Mouse (Mus musculus) heart, adult 2 months (tissue): ENCODE data around the gene Oas1g. TPM values are rescaled to one million over a fixed set of nuclear protein-coding genes. Genes with fewer than 3 reads are reported as not detected.

Source experiments
- DNase-seq, 2 experiments: peaks; one replicate each; pipeline ENCODE4 v3.0.0; 2021
- H3K27ac ChIP-seq: fragments of 200-600 bp; 2 replicates; pipeline ENCODE4 v1.8.1; 2022
- H3K27me3 ChIP-seq: fragments of 200-500 bp; 2 replicates; pipeline ENCODE4 v1.6.1; 2012; ENCODE audit warnings: mild to moderate bottlenecking, low read length, inconsistent platforms, mixed read lengths; ENCODE audit not compliant: control insufficient read depth, insufficient read depth
- H3K36me3 ChIP-seq: fragments of 200-500 bp; 2 replicates; pipeline ENCODE4 v1.6.1; 2012; ENCODE audit warnings: low read length, inconsistent platforms; ENCODE audit not compliant: control insufficient read depth, insufficient read depth
- H3K4me1 ChIP-seq: fragments of 200-500 bp; 2 replicates; pipeline ENCODE4 v1.6.1; 2011; ENCODE audit warnings: low read length; ENCODE audit not compliant: control insufficient read depth, insufficient read depth
- H3K4me3 ChIP-seq: fragments of 200-600 bp; 2 replicates; pipeline ENCODE4 v1.8.1; 2022
- H3K79me2 ChIP-seq: fragments of 200-500 bp; replicated peaks from 2 replicates; pipeline ENCODE4 v1.6.1; 2012; ENCODE audit warnings: mild to moderate bottlenecking, inconsistent platforms, low read length, moderate library complexity, mixed read lengths; ENCODE audit not compliant: control insufficient read depth, insufficient read depth
- H3K9ac ChIP-seq: fragments of 200-500 bp; 2 replicates; pipeline ENCODE4 v1.6.1; 2012; ENCODE audit warnings: low read depth, mild to moderate bottlenecking, control low read depth, inconsistent platforms, low read length, mixed read lengths
- CTCF ChIP-seq: fragments of 200-600 bp; IDR thresholded peaks from 2 replicates; pipeline ENCODE4 v1.8.1; 2022; ENCODE audit warnings: antibody characterized with exemption, mild to moderate bottlenecking, moderate library complexity
- EP300 ChIP-seq: fragments of 200-500 bp; IDR thresholded peaks from 2 replicates; pipeline ENCODE4 v1.6.1; 2011; ENCODE audit warnings: low read depth, low read length, control low read depth; ENCODE audit not compliant: insufficient read depth
- POLR2A ChIP-seq: fragments of 200-500 bp; IDR thresholded peaks from 2 replicates; pipeline ENCODE4 v1.6.1; 2011; ENCODE audit warnings: mild to moderate bottlenecking, low read depth, low read length, control low read depth; ENCODE audit not compliant: insufficient read depth
- WGBS: fragments of 180-500 bp; shearing (Covaris S2); methylation state at CpG from one replicate; pipeline ENCODE4 v1.1.7; 2018; 5-methylcytosine and 5-hydroxymethylcytosine counted together
- intact Hi-C: fragments of 180-260 bp; cut with DNase I; formaldehyde crosslinking; loops from one replicate; pipeline ENCODE4 v1.15.1; 2025
- polyA plus RNA-seq: library from polyadenylated mRNA; depleted of rRNA; stranded (reverse); fragments of >200 nt; gene quantifications from 2 replicates; pipeline ENCODE4 v1.2.3, GENCODE M21; 2012
- total RNA-seq, 2 experiments: library from RNA; stranded (reverse); gene quantifications; 2 replicates each; pipeline ENCODE4 v1.2.3; 2021

The Oas1g gene
- total and polyA plus RNA-seq, 3 experiments, result 0.34 to 1.0 TPM; not detected in 1

DNA sequence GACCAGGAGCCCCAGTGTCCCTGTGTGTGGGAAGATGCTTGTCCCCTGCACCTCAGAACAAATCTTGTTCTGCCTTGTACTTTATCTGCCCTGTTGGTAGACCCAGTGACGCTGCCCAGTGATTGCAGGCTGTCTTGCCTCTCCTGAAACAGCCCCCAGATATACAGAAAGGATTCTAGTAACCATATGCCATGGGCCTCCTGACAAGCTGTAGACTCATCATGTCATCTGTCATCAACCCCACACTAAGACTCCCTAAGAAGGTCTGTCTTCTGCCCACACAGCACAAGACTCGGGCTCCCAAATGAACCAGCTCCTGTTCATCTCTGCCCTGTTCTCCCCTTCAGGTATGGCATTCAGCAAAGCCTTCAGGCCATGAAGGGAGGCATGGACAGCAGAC, 28.2 kb downstream of the Oas1g start:
- TF ChIP-seq POLR2A (no peak), CTCF (no peak), EP300 (no peak)
- intact Hi-C loops, result no loop called here
- Histone ChIP-seq H3K4me1 (no peaks in the 10 kb centered on the region), H3K79me2 (no peaks in the 10 kb centered on the region), H3K9ac (no peak overlapping the region), H3K27ac (no peak overlapping the region), H3K36me3 (no peaks in the 10 kb centered on the region), H3K4me3 (no peak overlapping the region), H3K27me3 (no peaks in the 10 kb centered on the region)
- 45% methylated on average over 2 of the region's 2 CpGs for WGBS
- no peak for DNase-seq

DNA sequence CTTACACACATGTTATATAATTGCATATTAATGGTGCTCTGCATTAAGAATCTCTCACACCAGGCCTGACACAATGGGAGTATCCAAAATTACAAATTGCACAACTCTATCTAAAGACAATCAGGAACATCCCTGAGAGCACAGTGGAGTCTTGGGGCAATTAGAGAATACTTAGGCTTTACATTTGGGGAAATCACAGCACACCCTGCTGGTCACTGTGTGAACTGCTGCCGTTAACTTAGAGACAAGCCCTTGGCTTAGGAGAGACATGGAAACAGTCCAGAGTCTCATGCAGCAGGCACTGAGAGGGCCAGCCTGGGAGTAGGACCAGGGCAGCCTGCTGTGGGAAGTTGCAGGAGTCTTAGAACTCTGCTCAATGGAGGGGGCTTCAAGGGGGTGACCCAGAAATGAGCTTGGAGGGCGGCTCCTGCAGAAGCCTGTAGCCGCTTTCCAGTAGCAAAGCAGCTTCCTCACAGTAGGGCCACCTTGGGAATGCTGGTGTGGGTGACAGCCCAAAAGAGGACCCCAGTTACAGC, 37.7 kb downstream of the Oas1g start:
- DNase-seq, result peak; percentile 21 to 23
- no peaks in the 10 kb centered on the region for H3K4me1 ChIP-seq

DNA sequence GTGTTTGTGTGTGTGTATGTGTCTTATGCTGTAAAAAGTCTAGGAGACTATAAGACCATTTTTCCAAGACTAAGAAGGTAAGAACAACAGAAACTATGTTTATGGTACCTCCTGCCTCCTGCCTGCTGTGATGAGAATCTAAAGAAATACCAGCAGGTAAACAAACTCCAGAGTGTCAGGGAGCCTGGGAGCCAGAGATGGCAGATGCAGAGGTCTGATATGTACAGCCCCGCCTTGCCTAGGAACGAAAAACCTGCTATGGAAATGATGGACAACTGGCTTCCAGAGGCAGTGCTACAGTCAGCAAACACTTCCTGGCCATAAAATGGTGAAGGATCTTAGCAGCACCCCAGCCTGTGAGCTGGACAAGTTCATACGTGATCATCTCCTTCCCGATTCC, 40.3 kb downstream of the Oas1g start, which contains the start of gene Oas1f:
Oas1f (plus strand) TSS at position 301 of the 400 bp plus-strand sequence.
- Histone ChIP-seq H3K9ac (no peak within 1 kb of the TSS), H3K79me2 (no peaks in the 10 kb centered on the region), H3K27me3 (no peaks in the 10 kb centered on the region), H3K36me3 (no peaks in the 10 kb centered on the region), H3K27ac (no peak within 1 kb of the TSS), H3K4me1 (no peaks in the 10 kb centered on the region), H3K4me3 (no peak within 1 kb of the TSS)
- intact Hi-C loops, result no loop called here
- no peak for DNase-seq
- 68% methylated on average over 4 of the region's 4 CpGs for WGBS
- TF ChIP-seq POLR2A, result no peak
- TF ChIP-seq CTCF, result no peak
- no peak for TF ChIP-seq EP300

More for the DNA sequence above, 37.7 kb downstream of the Oas1g start:
- 65% methylated on average over 3 of the region's 3 CpGs for WGBS
- no peaks in the 10 kb centered on the region for H3K36me3 ChIP-seq
- no peak overlapping the region for H3K9ac ChIP-seq
- H3K27ac ChIP-seq, result no peak overlapping the region
- no peak for TF ChIP-seq EP300
- no peak for TF ChIP-seq POLR2A
- TF ChIP-seq CTCF, result peak; percentile 71
- H3K27me3 ChIP-seq, result no peaks in the 10 kb centered on the region
- intact Hi-C loops, result no loop called here
- no peak overlapping the region for H3K4me3 ChIP-seq
- H3K79me2 ChIP-seq, result no peaks in the 10 kb centered on the region

DNA sequence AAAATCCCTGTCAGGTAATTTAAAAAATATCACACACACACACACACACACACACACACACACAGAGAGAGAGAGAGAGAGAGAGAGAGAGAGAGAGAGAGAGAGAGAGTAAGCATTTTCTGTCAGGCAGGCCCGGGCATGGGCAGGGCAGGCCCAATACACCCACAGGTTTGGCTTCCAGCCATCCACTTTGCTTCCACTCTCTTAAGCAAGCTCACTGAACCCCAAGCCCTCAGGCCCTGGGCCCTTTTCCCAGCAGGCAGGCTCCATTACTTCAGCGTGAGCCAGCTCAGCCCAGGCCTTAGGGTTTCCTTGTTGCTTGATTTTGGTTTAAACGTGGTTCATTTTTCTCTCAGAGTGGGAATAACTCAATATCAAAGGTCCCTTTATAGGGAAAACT, 42.7 kb downstream of the Oas1g start:
- TF ChIP-seq POLR2A (no peak), EP300 (no peak), CTCF (no peak)

DNA sequence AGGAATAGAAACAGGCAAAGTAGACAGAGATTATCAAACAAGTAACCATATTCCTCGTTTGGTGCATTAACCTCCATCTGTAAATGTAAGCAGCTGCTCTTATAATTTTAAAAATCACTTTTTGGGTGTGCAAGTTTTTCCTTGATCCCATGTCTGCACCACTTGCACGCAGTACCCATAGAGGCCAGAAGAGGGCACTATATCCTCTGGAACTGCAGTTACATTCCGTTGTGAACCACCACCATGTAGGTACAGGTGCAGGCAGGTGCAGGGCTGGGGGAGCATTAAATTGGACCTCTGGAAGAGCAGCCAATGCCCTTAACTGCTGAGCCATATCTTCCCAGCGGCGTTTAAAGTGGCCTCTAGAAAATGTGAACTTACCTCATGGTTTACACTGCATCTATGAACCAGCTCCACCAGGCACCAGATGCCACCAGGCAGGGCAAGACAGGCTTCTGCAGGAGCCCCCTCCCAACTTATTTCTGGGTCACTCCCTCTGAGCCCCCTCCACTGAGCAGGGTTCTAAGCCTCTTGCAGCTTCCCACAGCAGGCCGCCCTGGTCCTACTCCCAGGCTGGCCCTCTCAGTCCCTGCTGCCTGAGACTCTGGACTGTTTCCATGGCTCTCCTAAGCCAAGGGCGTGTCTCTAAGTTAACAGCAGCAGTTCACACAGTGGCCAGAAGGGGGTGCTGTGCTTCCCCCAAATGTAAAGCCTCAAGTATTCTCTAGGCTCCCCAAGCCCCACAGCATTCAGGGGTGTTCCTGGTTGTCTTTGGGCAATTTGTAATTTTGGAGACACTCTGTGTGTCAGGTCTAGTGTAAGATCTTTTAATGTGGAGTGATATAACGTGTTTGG, 50.5 kb downstream of the Oas1g start:
- intact Hi-C loops, result no loop called here
- DNase-seq, result peak; percentile 17 to 40
- Histone ChIP-seq H3K4me1 (no peaks in the 10 kb centered on the region), H3K4me3 (no peak overlapping the region), H3K79me2 (no peaks in the 10 kb centered on the region), H3K27me3 (no peaks in the 10 kb centered on the region), H3K27ac (no peak overlapping the region), H3K36me3 (no peaks in the 10 kb centered on the region), H3K9ac (no peak overlapping the region)
- TF ChIP-seq CTCF (peak; percentile 78), EP300 (no peak), POLR2A (no peak)
- WGBS, result 8% methylated on average over 8 of the region's 8 CpGs

More for the DNA sequence above, 42.7 kb downstream of the Oas1g start:
- no peaks in the 10 kb centered on the region for H3K27me3 ChIP-seq
- DNase-seq, result peak in 1 of 2 experiments; percentile 15
- intact Hi-C loops, result no loop called here
- no peak overlapping the region for H3K9ac ChIP-seq
- H3K4me3 ChIP-seq, result no peak overlapping the region
- H3K36me3 ChIP-seq, result no peaks in the 10 kb centered on the region
- H3K27ac ChIP-seq, result no peak overlapping the region
- H3K79me2 ChIP-seq, result no peaks in the 10 kb centered on the region
- WGBS, result 45% methylated on average over 3 of the region's 3 CpGs
- no peaks in the 10 kb centered on the region for H3K4me1 ChIP-seq
